Mouse (Mus musculus) kidney, embryonic 14.5 days (tissue): ENCODE measurements around the gene Gprin1. TPM values are rescaled to one million over a fixed set of nuclear protein-coding genes. Genes with fewer than 3 reads are reported as not detected.
A peak's percentile ranks its signal among the peaks of the same experiment; 100 is the strongest.

ENCODE experiments used
- ATAC-seq: fragments of 200-750 bp; cut with Nextera tagmentation; 2 replicates; pipeline ENCODE4 v1.8.0; 2017; ENCODE audit warnings: moderate number of reproducible peaks, mild to moderate bottlenecking, moderate TSS enrichment, moderate library complexity; ENCODE audit not compliant: low FRiP score, low TSS enrichment
- H3K27ac ChIP-seq: fragments of 300-500 bp; sonication (generic); 2 replicates; pipeline ENCODE4 v1.5.1; 2014; ENCODE audit warnings: low read depth, mild to moderate bottlenecking, low read length, moderate library complexity, mixed read lengths
- H3K27me3 ChIP-seq: fragments of 300-500 bp; sonication (generic); 2 replicates; pipeline ENCODE4 v1.6.1; 2014; ENCODE audit warnings: mild to moderate bottlenecking, low read length; ENCODE audit not compliant: control insufficient read depth, insufficient read depth
- H3K36me3 ChIP-seq: fragments of 300-500 bp; sonication (generic); 2 replicates; pipeline ENCODE4 v1.6.1; 2014; ENCODE audit warnings: low read length, mixed read lengths; ENCODE audit not compliant: control insufficient read depth, insufficient read depth
- H3K4me1 ChIP-seq: fragments of 300-500 bp; sonication (generic); 2 replicates; pipeline ENCODE4 v1.6.1; 2014; ENCODE audit warnings: low read length, mixed read lengths; ENCODE audit not compliant: control insufficient read depth, insufficient read depth
- H3K4me2 ChIP-seq: fragments of 300-500 bp; sonication (generic); replicated peaks from 2 replicates; pipeline ENCODE4 v1.6.1; 2014; ENCODE audit warnings: low read depth, mild to moderate bottlenecking, low read length
- H3K4me3 ChIP-seq: fragments of 300-500 bp; sonication (generic); 2 replicates; pipeline ENCODE4 v1.5.1; 2014; ENCODE audit warnings: mild to moderate bottlenecking, low read length
- H3K9ac ChIP-seq: fragments of 300-500 bp; sonication (generic); 2 replicates; pipeline ENCODE4 v1.6.1; 2014; ENCODE audit warnings: low read depth, mild to moderate bottlenecking, low read length, moderate library complexity
- H3K9me3 ChIP-seq: fragments of 300-500 bp; sonication (generic); 2 replicates; pipeline ENCODE4 v1.6.1; 2016; ENCODE audit warnings: low read length; ENCODE audit not compliant: control insufficient read depth
- WGBS: fragments of 180-500 bp; shearing (Covaris S2); extraction: QIAGEN DNeasy Blood & Tissue Kit; methylation state at CpG from one replicate; pipeline ENCODE4 v1.1.7; 2014; 5-methylcytosine and 5-hydroxymethylcytosine counted together
- polyA plus RNA-seq: library from polyadenylated mRNA; unstranded; fragments of >200 nt; fragmentation: Nextera tagmentation; extraction: Ambion mirVana; gene quantifications from 2 replicates; pipeline ENCODE4 v1.2.1, GENCODE M21; 2014

Gprin1 gene
- polyA plus RNA-seq, 1 experiment from 2014 or later, result 0.41 TPM

- Histone ChIP-seq H3K27me3 (peaks cover 34% of the 10 kb centered on the region), H3K9me3 (no peaks in the 10 kb centered on the region), H3K9ac (no peak overlapping the region), H3K27ac (no peak overlapping the region), H3K4me2 (no peak overlapping the region), H3K4me3 (no peak overlapping the region), H3K36me3 (no peaks in the 10 kb centered on the region), H3K4me1 (peaks cover 4% of the 10 kb centered on the region; the same call in 1 of the 2 replicates)
- ATAC-seq, result no peak
- 89% methylated on average over 8 of the region's 8 CpGs for WGBS
Measured at GRCm38 (mm10) chr13:54748190-54748589, 1.5 kb downstream of the Gprin1 start.

DNA sequence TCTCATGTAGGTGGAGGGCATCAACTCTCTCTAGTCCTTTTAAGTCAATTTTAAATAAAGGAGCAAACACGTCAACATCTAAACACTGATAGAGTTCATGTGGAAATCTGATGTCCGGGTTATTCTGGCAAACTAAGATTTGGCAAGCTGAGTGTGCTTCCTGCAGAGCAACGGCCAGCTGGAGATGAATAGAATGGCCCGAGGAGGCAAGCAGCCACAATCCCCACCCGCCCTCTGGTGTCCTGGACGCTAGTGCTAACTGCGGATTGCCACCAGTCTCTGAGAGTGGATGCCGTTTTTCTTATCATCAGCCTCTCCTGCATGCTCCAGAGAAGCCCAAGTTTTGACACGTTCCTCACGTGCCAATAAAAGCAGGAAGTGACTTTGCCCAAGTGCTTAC, 2.8 kb downstream of the Gprin1 start:
- H3K4me1 ChIP-seq, result peaks cover 4% of the 10 kb centered on the region; the same call in 1 of the 2 replicates
- no peaks in the 10 kb centered on the region for H3K9me3 ChIP-seq
- no peak overlapping the region for H3K4me2 ChIP-seq
- no peak overlapping the region for H3K9ac ChIP-seq
- no peaks in the 10 kb centered on the region for H3K36me3 ChIP-seq
- ATAC-seq, result no peak
- H3K27me3 ChIP-seq, result peaks cover 31% of the 10 kb centered on the region
- H3K4me3 ChIP-seq, result no peak overlapping the region
- WGBS, result 56% methylated on average over 10 of the region's 10 CpGs
- no peak overlapping the region for H3K27ac ChIP-seq

GRCm38 (mm10) chr13:54746110-54746509, 3.6 kb downstream of the Gprin1 start:
- Histone ChIP-seq H3K4me3 (no peak overlapping the region), H3K9ac (no peak overlapping the region), H3K27ac (no peak overlapping the region), H3K9me3 (no peaks in the 10 kb centered on the region), H3K27me3 (peaks cover 31% of the 10 kb centered on the region), H3K4me2 (no peak overlapping the region), H3K36me3 (no peaks in the 10 kb centered on the region), H3K4me1 (peaks cover 4% of the 10 kb centered on the region; the same call in 1 of the 2 replicates)
- ATAC-seq, result no peak
- WGBS, result 38% methylated on average over 6 of the region's 6 CpGs

DNA sequence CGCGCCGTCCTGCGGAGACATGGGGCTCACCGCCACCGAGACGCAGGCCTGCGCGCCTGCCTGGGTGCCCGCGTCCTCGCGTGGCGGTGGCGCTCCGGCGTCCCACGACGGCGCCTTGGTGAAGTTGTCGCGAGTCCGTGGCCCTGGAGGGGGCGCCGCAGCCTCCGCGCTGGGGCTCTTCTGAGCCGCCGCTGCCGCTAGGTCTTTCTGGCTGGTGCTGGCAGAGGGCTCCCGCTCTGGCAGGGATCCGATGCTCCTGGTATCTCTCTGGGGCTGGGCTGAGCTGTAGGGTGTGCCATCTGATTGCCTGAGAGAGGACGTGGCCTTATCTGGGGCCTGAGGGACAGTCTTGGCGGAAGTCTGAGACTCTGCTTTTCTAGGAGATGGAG, 11.5 kb downstream of the Gprin1 start:
- Histone ChIP-seq H3K9me3 (no peaks in the 10 kb centered on the region), H3K27me3 (peaks cover 49% of the 10 kb centered on the region), H3K4me1 (0 out of 2 replicates have a peak, but pooled peaks cover 9% of the 10 kb centered on the region), H3K4me2 (peak overlapping the region; percentile 71), H3K4me3 (peak overlapping the region; percentile 40), H3K27ac (no peak overlapping the region), H3K9ac (no peak overlapping the region), H3K36me3 (no peaks in the 10 kb centered on the region)
- no peak for ATAC-seq
- 5% methylated on average over 34 of the region's 34 CpGs for WGBS

GRCm38 (mm10) chr13:54737488-54738212, 12.0 kb downstream of the Gprin1 start:
- 2% methylated on average over 70 of the region's 87 CpGs for WGBS
- peak overlapping the region; percentile 40 for H3K4me3 ChIP-seq
- H3K9me3 ChIP-seq, result no peaks in the 10 kb centered on the region
- peak overlapping the region; percentile 71 for H3K4me2 ChIP-seq
- H3K9ac ChIP-seq, result peak overlapping the region; percentile 42; the same call in 1 of the 2 replicates
- 0 out of 2 replicates have a peak, but pooled peaks cover 9% of the 10 kb centered on the region for H3K4me1 ChIP-seq
- no peaks in the 10 kb centered on the region for H3K36me3 ChIP-seq
- no peak overlapping the region for H3K27ac ChIP-seq
- peaks cover 49% of the 10 kb centered on the region for H3K27me3 ChIP-seq
- ATAC-seq, result peak; percentile 83; the same call in 1 of the 2 replicates

DNA sequence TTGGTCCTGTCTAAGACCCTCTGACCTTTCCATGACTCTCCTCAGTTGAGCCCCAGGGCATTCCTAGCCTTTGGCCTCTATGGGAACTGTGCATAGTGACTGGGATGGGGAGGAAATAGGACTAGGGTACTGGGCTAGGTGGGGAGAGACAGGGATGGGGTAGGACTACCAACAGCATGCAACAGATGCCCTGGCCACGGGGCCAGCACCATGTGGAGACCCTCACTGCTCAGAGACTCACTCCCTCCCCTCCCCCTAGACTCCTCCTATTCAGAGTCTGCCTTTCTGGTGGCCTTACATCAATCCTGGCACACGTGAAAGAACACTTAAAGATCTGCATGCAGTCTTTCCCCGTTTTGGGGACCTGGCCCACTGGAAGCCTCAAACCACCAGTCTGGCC, 12.7 kb downstream of the Gprin1 start:
- no peaks in the 10 kb centered on the region for H3K36me3 ChIP-seq
- H3K27ac ChIP-seq, result no peak overlapping the region
- H3K4me2 ChIP-seq, result peak overlapping the region; percentile 71
- H3K4me3 ChIP-seq, result peak overlapping the region; percentile 40
- 0 out of 2 replicates have a peak, but pooled peaks cover 9% of the 10 kb centered on the region for H3K4me1 ChIP-seq
- WGBS, result 24% methylated on average over 3 of the region's 3 CpGs
- H3K27me3 ChIP-seq, result peaks cover 49% of the 10 kb centered on the region
- no peak overlapping the region for H3K9ac ChIP-seq
- no peak for ATAC-seq
- H3K9me3 ChIP-seq, result no peaks in the 10 kb centered on the region

- H3K9me3 ChIP-seq, result no peaks in the 10 kb centered on the region
- H3K4me3 ChIP-seq, result no peak overlapping the region
- H3K9ac ChIP-seq, result no peak overlapping the region
- H3K27ac ChIP-seq, result no peak overlapping the region
- no peaks in the 10 kb centered on the region for H3K4me1 ChIP-seq
- no peaks in the 10 kb centered on the region for H3K27me3 ChIP-seq
- 72% methylated on average over 11 of the region's 11 CpGs for WGBS
- no peak for ATAC-seq
- no peak overlapping the region for H3K4me2 ChIP-seq
- no peaks in the 10 kb centered on the region for H3K36me3 ChIP-seq
Measured at GRCm38 (mm10) chr13:54726131-54726530, 23.5 kb downstream of the Gprin1 start.

DNA sequence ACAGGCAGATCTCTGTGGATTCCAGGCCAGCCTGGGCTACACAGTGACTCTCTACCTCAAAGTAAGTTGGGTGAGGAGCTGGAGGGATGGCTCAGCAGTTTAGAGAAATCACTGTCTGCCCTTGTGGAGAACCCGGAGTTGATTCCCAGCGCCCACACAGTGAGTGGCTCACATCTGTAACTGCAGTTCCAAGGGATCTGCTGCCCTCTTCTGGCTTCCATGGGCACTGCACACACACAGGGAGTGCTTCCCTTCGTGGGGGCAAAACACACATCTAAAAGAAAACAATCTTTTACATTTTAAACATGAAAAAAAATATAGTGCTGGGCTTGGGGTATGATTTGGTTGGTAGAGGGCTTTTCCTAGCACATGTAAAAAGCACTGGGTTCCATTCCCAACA, 26.5 kb downstream of the Gprin1 start:
- no peak overlapping the region for H3K4me2 ChIP-seq
- ATAC-seq, result no peak
- H3K9me3 ChIP-seq, result no peaks in the 10 kb centered on the region
- no peaks in the 10 kb centered on the region for H3K4me1 ChIP-seq
- H3K36me3 ChIP-seq, result no peaks in the 10 kb centered on the region
- no peak overlapping the region for H3K9ac ChIP-seq
- no peak overlapping the region for H3K27ac ChIP-seq
- H3K27me3 ChIP-seq, result no peaks in the 10 kb centered on the region
- 92% methylated on average over 3 of the region's 3 CpGs for WGBS
- H3K4me3 ChIP-seq, result no peak overlapping the region

- Histone ChIP-seq H3K4me3 (no peak overlapping the region), H3K9ac (no peak overlapping the region), H3K27me3 (no peaks in the 10 kb centered on the region), H3K4me2 (no peak overlapping the region), H3K27ac (no peak overlapping the region), H3K36me3 (no peaks in the 10 kb centered on the region), H3K4me1 (no peaks in the 10 kb centered on the region), H3K9me3 (no peaks in the 10 kb centered on the region)
- 3% methylated on average over 5 of the region's 5 CpGs for WGBS
- ATAC-seq, result no peak
Measured at GRCm38 (mm10) chr13:54716916-54717315, 32.8 kb downstream of the Gprin1 start.
